Mouse (Mus musculus): ENCODE data around the gene Vwa5a. TPM values are rescaled to one million over a fixed set of nuclear protein-coding genes. Genes with fewer than 3 reads are reported as not detected.

The Vwa5a gene
- 61.8 TPM for polyA plus RNA-seq (2017; shearing (Covaris generic))

GRCm38 (mm10) chr9:38718102-38718501 lies at the start of gene Vwa5a:
TSS of gene Vwa5a (plus strand) at chr9:38718268.

GRCm38 (mm10) chr9:38674501-38674900 lies 43.6 kb upstream of the Vwa5a start, which contains the start of gene Olfr918:
TSS of gene Olfr918 (minus strand) at chr9:38674601.

GRCm38 (mm10) chr9:38751999-38752398 lies 33.9 kb downstream of the Vwa5a start, which contains the start of gene Olfr920:
TSS of gene Olfr920 (plus strand) at chr9:38752299.

GRCm38 (mm10) chr9:38772768-38773167 lies 54.7 kb downstream of the Vwa5a start, which contains the start of gene Olfr921:
TSS of gene Olfr921 (plus strand) at chr9:38773068.

Other genes starting within 250 kb of the Vwa5a start
- not detected for gene Olfr905, start 247.2 kb upstream of the Vwa5a start, polyA plus RNA-seq (2017; shearing (Covaris generic))
- gene Olfr906, start 231.2 kb upstream of the Vwa5a start, polyA plus RNA-seq (2017; shearing (Covaris generic)): not detected
- not detected for gene Olfr907, start 222.5 kb upstream of the Vwa5a start, polyA plus RNA-seq (2017; shearing (Covaris generic))
- gene Olfr911-ps1, start 196.7 kb upstream of the Vwa5a start, polyA plus RNA-seq (2017; shearing (Covaris generic)): not detected
- not detected for gene Olfr910, start 180.4 kb upstream of the Vwa5a start, polyA plus RNA-seq (2017; shearing (Covaris generic))
- 0.05 TPM for gene Olfr912, start 138.1 kb upstream of the Vwa5a start, polyA plus RNA-seq (2017; shearing (Covaris generic))
- gene Olfr913, start 125.5 kb upstream of the Vwa5a start, polyA plus RNA-seq (2017; shearing (Covaris generic)): not detected
- not detected for gene Olfr914, start 113.2 kb upstream of the Vwa5a start, polyA plus RNA-seq (2017; shearing (Covaris generic))
- gene Olfr916, start 58.4 kb upstream of the Vwa5a start, polyA plus RNA-seq (2017; shearing (Covaris generic)): not detected
- gene Olfr917, start 52.4 kb upstream of the Vwa5a start, polyA plus RNA-seq (2017; shearing (Covaris generic)): not detected
- not detected for gene Olfr918, start 43.7 kb upstream of the Vwa5a start, polyA plus RNA-seq (2017; shearing (Covaris generic))
- gene Olfr919, start 14.6 kb upstream of the Vwa5a start, polyA plus RNA-seq (2017; shearing (Covaris generic)): not detected
- gene Olfr920, start 34.0 kb downstream of the Vwa5a start, polyA plus RNA-seq (2017; shearing (Covaris generic)): not detected
- not detected for gene Olfr921, start 54.8 kb downstream of the Vwa5a start, polyA plus RNA-seq (2017; shearing (Covaris generic))
- not detected for gene Olfr922, start 96.3 kb downstream of the Vwa5a start, polyA plus RNA-seq (2017; shearing (Covaris generic))
- gene Olfr923, start 108.3 kb downstream of the Vwa5a start, polyA plus RNA-seq (2017; shearing (Covaris generic)): not detected
- gene Olfr924, start 126.2 kb downstream of the Vwa5a start, polyA plus RNA-seq (2017; shearing (Covaris generic)): not detected
- not detected for gene Olfr26, start 136.8 kb downstream of the Vwa5a start, polyA plus RNA-seq (2017; shearing (Covaris generic))
- gene Olfr926, start 158.9 kb downstream of the Vwa5a start, polyA plus RNA-seq (2017; shearing (Covaris generic)): not detected
- not detected for gene Olfr930, start 211.5 kb downstream of the Vwa5a start, polyA plus RNA-seq (2017; shearing (Covaris generic))

Measured in activated CD4-positive, CD25-positive, alpha-beta regulatory T cell, adult 9 weeks (primary cell).